Mouse (Mus musculus) hematopoietic stem cell, adult 5-6 weeks (primary cell): ENCODE results near the gene Adssl1. TPM values are rescaled to one million over a fixed set of nuclear protein-coding genes. Genes with fewer than 3 reads are reported as not detected.

Experiments used
- ATAC-seq, 2 experiments: fragments of 125-278 bp in 1 of 2; replicated peaks in 1 of 2; 2 replicates each; pipeline ENCODE4 v1.8.0; 2016 to 2017; ENCODE audit warnings: inconsistent platforms in 2 of 2, mild to moderate bottlenecking in 2 of 2, moderate number of reproducible peaks in 2 of 2, low read depth in 1 of 2, moderate TSS enrichment in 1 of 2; ENCODE audit not compliant: low FRiP score in 2 of 2, poor library complexity in 2 of 2, severe bottlenecking in 2 of 2, insufficient read depth in 1 of 2, low TSS enrichment in 1 of 2
- total RNA-seq: library from RNA; stranded (forward); fragments of 172-1452, 232-1000 nt; gene quantifications from 2 replicates; pipeline ENCODE4 v1.2.3, GENCODE M21; 2017

The Adssl1 gene
- total RNA-seq, 1 experiment from 2014 or later, result 49.7 TPM

DNA sequence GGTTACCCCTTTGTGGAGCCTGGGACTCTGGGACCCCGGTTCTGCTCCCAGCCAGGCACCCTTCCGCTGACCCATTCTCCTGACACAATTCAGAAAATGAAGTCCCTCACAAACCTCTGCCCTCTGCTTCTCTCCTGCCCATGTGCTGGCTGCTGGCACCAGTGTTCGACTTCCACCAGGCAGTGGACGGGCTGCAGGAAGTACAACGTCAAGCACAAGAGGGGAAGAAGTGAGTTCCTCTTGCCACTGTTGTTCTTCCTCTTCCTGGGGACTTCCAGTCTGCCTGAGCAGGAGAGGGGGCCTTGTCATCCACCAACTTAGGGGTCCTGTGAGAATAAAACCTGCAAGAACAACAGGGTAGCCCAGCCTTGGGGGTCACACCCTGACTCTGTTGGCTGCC, 13.1 kb downstream of the Adssl1 start:
- peak; percentile 1 to 19; a peak in 1 of 4 replicates for ATAC-seq

DNA sequence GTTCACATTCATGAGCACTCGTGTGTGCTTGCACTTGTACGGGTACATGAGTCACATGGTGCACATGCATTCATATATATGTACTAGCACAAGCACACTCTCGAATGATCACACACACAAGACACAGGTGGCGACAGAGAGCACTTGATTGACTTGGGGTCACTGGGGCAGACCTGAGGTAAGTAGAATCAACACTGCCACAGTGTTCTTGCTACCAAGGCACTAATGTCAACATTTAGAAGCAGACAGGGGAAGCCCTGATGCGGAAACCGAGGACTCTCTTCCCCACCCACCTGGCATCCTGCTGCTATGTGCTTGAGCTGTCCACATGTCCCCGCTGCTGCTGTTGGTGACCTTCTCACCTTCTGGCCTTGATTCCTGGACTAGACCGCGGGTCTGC, 13.8 kb downstream of the Adssl1 start:
- no peak for ATAC-seq

DNA sequence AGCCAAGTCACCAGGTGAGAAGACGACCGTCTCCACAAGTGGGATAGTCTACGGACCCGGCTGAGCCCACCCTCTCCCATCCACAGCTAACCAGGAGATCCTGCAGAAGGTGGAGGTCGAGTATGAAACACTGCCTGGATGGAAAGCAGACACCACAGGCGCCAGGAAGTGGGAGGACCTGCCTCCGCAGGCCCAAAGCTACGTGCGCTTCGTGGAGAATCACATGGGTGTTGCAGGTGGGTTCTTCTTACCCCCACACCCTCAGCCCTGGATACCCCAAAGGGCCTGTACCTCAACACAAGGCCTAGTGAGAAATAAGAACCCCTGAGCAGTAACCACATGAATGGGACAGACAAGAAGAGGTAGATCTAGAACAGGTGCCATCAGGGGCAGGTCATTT, 19.7 kb downstream of the Adssl1 start:
- no peak for ATAC-seq

DNA sequence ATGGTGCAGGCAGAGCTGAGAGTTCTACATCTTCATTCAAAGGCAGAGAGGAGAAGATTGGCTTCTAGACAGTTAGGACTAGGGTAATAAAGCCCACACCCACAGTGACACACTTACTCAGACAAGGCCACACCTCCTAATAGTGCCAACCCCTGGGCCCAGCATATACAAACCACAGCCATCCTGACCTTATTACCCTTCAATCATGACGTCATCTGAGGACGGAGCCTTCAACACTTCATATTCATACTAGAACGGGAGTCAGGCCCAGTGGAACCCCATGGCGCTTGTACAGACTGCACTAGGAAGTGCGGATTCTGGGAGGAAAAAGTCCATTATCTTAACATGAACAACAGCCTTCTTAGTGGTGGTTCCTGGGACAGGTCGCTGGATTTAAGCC, 23.3 kb downstream of the Adssl1 start:
- no peak for ATAC-seq

DNA sequence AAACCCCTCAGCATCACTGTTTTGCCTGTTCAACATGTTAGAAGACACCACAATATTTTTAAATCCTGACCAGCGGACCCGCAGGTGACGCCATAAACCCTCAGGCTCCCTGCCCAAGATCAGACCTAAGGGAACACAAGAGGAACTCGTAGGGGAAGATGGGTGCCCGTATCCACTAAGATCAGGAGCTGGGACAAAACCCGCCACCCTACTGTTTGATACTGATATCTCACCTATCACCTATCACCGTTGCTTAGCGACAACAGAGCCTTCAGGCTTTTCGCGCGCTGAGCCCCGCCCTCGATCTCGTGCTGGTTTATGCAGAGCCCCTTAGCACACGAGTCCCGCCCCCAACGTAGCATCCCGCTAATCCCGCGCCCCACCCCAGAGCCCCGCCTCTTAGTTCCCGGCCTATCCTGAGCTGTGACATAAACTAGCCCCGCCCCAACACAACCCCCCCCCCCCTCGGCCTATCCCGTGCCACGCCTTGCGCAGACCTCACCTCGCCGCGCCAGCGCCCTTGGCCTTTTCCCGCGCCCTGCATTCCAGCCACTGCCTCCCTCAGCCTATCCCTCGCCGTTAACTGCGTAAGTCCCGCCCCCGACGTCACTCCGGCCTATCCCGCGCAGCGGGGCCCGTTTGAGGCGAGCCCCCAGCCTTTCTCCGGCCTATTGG, 24.5 kb downstream of the Adssl1 start, which contains the start of gene Siva1:
Gene Siva1, plus strand, starts transcription at position 500 of the 675 bp plus-strand sequence.
- peak; percentile 91 to 92 for ATAC-seq

DNA sequence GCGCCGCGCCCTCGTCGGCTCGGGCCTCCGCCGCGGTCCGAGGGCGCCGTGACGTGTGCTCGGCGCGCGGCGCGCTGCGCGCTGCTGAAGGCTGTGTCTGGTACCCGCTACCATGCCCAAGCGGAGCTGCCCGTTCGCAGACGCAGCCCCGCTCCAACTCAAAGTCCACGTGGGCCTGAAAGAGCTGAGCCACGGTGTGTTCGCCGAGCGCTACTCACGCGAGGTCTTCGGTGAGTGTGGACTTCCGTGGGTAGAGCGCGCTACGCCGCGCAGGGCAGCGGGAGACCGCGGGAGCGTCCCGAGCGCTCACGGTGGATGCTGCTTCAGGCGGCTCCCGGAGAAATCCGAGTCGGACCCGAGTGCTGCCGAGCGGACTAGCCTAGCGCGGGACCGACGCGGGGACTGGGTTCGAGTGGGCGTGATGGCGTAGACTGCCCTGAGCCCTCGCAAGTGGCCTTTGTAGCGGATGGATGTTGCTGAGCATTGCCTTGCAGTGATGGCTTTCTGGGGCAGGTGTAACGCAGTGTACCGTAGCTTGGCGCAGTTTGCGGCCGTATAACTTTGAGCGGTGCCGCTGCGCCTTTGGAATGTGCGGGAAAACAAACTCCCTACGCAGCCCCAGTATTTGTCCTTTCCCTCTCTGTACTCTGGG, 25.1 kb downstream of the Adssl1 start:
- peak in 1 of 2 experiments; percentile 33; a peak in 2 of 4 replicates for ATAC-seq

DNA sequence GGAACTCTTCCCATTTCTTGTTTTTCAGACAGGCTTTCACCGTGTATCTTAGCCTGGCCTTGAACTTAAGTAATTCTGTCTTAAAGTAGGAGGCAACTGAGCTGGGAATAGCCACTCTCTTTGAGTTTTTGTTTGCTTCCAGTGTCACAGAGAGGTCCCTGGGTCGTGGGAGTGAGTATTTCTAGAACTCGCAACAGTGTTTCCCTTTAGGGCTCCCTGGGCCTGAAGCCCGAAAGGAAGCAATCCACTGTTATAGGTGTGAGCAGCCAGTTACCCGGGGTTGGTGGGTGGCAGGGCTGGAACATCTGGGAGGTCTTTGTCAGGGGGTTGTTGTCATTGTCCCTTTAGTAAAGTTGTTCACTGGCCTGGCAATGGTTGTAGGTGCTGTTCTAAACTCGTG, 26.3 kb downstream of the Adssl1 start:
- ATAC-seq, result no peak

DNA sequence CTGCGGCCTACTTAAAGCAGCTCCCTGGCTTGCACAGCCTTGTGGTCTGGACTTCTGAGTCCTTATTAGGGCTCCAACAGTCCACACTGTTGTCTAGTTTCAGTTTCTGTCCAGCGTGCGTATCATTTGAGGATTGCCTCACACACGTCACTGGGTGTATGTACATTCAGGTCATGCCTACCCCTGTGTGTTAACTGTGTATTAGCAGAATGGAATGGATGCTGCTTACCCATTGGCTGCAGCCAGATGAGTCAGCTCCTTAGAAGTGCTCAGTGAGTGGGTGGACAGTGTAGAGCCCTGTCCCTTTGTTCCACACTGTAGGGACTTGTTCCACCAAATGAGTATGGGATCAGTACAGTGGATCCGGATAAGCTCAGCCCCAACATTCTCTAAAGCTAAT, 28.2 kb downstream of the Adssl1 start:
- no peak for ATAC-seq

DNA sequence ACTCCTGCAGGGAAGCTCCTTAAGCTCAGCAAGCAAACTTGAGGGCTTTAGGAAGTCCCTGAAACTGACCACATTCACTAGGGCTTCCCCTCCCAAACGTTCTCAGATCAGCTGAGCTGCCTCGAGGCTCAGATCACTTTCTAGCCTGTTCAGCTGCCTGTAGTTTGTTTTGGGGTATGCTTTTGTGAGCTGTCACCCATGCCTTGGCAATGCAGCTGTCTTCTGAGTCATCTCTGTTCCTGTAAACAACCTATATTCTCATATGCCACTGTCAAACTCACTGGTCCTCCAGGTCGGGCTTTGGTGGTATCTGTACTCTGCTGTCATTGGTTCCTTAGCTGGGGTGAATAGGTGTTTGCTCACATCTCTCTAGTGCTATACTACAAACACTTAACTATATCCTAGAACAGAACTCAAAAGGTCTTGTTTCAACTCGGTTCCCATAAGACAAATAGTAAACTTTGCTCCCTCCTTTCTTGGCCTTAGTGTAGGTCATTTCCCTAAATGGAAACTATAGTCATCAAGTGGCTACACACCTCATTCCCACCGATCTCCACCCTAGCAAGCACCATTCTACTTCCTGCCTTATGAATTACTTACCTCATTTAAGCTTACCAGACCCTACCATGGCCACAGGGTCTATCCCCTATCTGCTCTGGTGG, 32.1 kb downstream of the Adssl1 start:
- ATAC-seq, result no peak

DNA sequence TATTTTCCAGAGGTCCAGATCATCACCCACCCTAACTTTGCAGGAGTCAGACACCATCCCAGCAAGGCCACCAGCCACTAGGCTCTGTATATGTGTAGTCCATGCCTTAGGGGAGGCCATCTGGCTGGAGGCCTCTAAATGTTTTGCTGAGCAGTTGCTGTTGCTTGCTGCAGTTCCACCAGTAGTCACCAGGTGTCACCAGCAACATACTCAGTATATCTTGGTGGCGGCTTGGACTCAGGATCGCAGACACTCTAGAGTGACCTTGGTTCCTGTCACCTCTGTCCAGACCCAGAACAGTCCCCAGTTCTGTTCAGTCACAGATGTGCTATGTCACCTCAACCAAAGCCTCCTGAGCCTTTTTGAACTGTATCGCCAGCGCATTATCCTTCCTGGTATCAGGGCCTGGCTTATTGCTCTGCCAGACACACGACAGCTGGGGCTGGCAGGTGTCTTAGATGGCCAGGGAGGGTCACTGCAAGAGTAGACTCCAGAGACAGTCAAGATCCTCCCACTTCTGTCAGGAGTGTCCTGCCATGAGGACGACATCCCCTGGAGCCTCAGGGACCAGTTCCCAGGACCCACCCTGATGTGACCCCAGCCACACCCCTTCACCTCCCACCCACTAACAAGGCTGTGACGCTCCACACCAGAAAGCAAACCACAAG, 33.4 kb downstream of the Adssl1 start:
- peak; percentile 50 to 70 for ATAC-seq

DNA sequence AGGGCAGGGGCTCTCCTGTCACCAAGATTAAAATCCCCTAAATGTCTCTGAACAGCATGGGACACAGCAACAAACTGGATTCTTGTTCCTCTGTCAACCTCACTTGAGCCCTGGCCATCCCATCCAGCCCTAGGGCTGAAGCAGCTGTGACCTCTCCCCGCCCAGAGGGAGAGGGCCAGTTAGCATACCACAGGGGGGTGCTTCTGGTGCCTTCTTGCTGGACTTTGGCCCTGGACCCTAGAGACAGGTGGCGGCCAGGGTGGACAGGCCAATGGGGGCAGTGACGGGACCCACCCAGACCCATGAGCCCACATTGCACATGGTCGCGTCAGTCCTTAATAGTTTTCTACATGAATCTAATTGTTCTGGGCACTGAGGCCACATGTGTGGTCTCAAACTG, 34.2 kb downstream of the Adssl1 start:
- no peak for ATAC-seq

DNA sequence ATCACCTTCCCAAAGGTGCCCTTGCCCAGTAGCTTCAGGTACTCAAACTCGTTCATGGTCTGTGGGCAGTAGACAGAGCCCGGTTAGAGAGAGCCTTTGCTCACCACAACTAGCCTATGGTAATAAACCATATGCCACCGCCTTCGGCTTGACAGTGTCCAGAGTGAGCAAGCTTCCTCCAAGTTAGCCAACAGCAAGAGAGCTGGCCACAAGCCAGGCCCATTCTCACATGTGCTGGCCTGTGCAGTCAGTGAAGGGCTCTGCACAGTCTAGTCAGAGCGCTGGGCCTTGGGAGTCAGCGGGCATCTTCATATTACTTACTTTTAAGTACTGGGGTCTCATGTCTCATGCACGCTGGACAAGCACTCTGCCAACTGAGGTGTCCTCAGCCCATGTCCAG, 38.8 kb downstream of the Adssl1 start:
- ATAC-seq, result no peak

DNA sequence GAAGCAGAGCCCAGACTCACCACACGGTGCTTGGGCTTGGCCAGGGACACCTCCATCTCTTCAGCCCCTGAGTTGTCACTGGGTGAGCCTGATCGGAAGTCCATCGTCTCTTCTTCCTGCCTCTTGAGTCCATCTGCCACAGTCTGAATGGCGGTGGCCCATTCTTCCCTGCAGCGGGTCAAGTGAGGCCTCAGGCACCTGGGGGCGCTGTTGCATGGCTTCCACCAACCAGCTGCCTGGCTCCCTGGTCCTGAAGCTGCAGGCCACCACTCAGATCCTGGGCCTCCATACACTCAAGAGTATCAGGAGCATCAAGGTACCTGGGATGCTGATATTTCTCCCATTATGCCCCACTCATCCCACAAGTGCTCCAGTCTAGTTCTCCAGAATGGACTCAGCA, 39.3 kb downstream of the Adssl1 start:
- no peak for ATAC-seq

DNA sequence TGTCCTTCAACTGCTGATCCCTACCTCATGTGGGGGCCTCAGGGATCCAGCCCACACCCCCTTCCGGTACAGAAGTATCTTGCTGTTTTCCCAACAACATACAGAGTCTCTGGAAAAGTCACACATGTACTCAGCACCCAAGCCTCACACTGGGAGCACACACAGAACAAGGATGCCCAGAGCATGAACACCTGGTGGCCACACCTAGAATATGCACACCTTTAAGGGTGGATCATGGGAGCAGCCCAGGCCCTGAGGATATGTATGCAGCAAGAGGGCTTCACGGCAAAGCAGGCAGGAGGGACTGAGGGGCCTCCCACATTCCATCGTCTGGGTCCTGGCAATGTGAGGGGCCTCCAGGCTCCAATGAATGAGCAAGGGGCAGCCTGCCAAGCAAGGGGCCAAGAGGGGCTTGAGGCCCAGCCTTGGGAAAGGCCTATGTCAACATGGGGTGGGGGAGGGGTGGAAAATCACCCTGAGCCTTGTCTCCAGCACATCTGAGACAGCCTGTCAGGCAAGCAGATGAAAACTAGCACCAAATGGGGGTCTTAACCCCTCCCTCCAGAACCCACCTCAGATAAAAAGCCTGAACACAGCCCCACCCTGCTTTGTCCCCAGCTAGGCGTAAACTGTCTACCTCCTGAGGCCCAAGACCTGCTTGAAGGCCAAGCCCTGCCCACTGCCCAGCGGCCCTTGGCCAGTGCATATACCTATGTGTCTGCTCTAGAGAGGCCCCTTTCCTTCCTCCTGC, 40.9 kb downstream of the Adssl1 start:
- no peak for ATAC-seq

DNA sequence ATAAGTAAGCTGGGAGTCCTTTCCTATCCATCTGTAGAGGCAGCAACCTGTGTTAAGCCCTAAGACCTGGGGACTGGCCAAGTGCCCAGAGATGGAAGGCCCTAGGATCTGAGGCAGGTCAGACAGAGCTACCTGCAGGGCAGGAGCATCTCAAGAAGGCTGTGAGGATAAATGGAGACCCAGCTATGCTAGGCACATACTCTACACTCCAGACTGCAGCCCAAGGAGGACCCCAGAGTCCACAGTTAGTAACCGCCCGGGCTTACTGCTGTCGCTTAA, 41.4 kb downstream of the Adssl1 start:
- no peak for ATAC-seq

DNA sequence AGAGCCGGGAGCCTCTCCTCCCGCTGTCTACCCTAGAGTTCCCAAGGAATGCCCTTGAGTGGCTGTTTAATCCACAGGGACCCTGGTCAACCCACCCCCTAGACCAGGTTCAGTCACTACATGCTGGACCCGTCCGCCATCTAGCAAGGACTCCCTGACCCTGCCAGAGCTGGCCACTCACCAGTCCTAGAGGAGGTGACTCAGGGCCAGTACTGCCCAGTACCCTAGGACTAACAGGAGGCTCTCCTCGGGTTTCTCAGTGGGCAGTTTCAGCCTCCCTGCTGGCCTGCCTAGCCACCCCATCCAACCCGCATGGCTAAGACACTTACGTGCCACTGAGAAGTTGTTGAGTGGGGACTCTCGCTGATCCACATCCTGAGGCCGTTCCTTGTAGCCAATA, 42.0 kb downstream of the Adssl1 start:
- ATAC-seq, result no peak

DNA sequence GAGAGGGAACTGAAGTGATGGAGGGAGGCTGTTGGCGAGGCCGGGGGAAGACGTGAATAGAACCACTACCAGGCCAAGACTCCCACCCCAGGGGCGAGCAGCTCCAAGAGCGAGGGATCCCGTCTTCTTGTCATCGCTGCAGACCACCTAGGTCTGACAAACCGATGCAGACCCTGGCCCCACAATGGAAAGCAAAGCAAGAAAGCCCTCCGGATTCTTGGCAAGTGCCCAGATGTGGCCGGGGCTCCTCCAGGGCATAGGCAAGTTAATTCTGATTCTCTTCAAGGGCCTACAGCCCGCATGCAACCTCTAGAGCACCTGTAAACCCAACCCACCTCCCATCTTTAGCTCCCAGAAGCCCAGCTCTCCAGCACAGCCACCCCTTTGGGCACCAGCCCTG, 43.5 kb downstream of the Adssl1 start:
- no peak for ATAC-seq

DNA sequence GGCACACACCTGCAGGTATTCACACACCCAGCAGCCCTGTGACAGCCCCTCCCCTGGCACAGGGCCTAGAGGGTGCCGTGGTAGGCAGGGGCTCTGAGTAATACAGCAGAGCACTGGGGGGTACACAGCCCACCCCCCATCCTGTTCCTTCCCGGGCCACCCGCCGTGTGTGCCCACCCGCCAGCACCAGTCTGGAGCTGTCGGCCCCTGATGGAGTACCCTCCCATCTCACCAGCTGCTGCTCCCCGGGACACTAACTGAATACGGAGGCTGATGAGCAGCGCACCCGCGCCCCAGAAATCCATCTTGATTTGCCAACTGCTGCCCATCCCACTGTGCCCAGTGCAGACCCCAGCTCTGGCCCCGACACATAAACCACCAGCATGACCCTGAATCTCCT, 43.9 kb downstream of the Adssl1 start:
- ATAC-seq, result no peak
